Mouse (Mus musculus) forebrain, postnatal 0 days (tissue): Measurements from ENCODE around the gene Shroom3. TPM values are rescaled to one million over a fixed set of nuclear protein-coding genes. Genes with fewer than 3 reads are reported as not detected.
A peak's percentile ranks its signal among the peaks of the same experiment; 100 is the strongest.

Source experiments
- ATAC-seq: fragments of 200-750 bp; cut with Nextera tagmentation; 2 replicates; pipeline ENCODE4 v1.8.0; 2017; ENCODE audit warnings: mild to moderate bottlenecking, moderate library complexity
- DNase-seq: peaks from one replicate; pipeline ENCODE4 v3.0.0-alpha.2; 2015
- H3K27ac ChIP-seq: fragments of 300-500 bp; sonication (generic); 2 replicates; pipeline ENCODE4 v1.5.1; 2014; ENCODE audit warnings: low read depth, mild to moderate bottlenecking, antibody characterized with exemption, low read length, moderate library complexity, mixed read lengths
- H3K27me3 ChIP-seq: fragments of 300-500 bp; sonication (generic); 2 replicates; pipeline ENCODE4 v1.6.1; 2014; ENCODE audit warnings: mild to moderate bottlenecking, low read length, mixed read lengths; ENCODE audit not compliant: insufficient read depth
- H3K36me3 ChIP-seq: fragments of 300-500 bp; sonication (generic); 2 replicates; pipeline ENCODE4 v1.6.1; 2014; ENCODE audit warnings: mild to moderate bottlenecking, moderate library complexity; ENCODE audit not compliant: insufficient read depth
- H3K4me1 ChIP-seq: fragments of 300-500 bp; sonication (generic); 2 replicates; pipeline ENCODE4 v1.6.1; 2014; ENCODE audit warnings: antibody characterized with exemption; ENCODE audit not compliant: insufficient read depth
- H3K4me2 ChIP-seq: fragments of 300-500 bp; sonication (generic); 2 replicates; pipeline ENCODE4 v1.6.1; 2014; ENCODE audit warnings: low read depth, mild to moderate bottlenecking, moderate library complexity
- H3K4me3 ChIP-seq: fragments of 300-500 bp; sonication (generic); 2 replicates; pipeline ENCODE4 v1.5.1; 2014; ENCODE audit warnings: low read depth, low read length, mixed read lengths
- H3K9ac ChIP-seq: fragments of 300-500 bp; sonication (generic); 2 replicates; pipeline ENCODE4 v1.6.1; 2014; ENCODE audit warnings: mild to moderate bottlenecking
- H3K9me3 ChIP-seq: fragments of 300-500 bp; sonication (generic); 2 replicates; pipeline ENCODE4 v1.6.1; 2016; ENCODE audit warnings: low read length
- CTCF ChIP-seq: sonication (generic); IDR thresholded peaks from 2 replicates; pipeline ENCODE4 v1.5.1; 2016; ENCODE audit warnings: antibody characterized with exemption, control low read depth, low read depth
- WGBS: fragments of 180-500 bp; shearing (Covaris S2); extraction: QIAGEN DNeasy Blood & Tissue Kit; methylation state at CpG from one replicate; pipeline ENCODE4 v1.1.7; 2014; 5-methylcytosine and 5-hydroxymethylcytosine counted together
- polyA plus RNA-seq: library from polyadenylated mRNA; unstranded; fragments of >200 nt; fragmentation: Nextera tagmentation; extraction: Ambion mirVana; gene quantifications from 2 replicates; pipeline ENCODE4 v1.2.1, GENCODE M21; 2015
- total RNA-seq: library from RNA; depleted of rRNA; stranded (reverse); fragments of >200 nt; gene quantifications from 2 replicates; pipeline ENCODE4 v1.2.3, GENCODE M21; 2014

Shroom3 gene
- total and polyA plus RNA-seq, 2 experiments from 2014 or later, result 0.91 to 5.8 TPM

GRCm38 (mm10) chr5:92998494-92999016, 315.3 kb downstream of the Shroom3 start:
- 54% methylated on average over 5 of the region's 5 CpGs for WGBS
- Histone ChIP-seq H3K27ac (no peak overlapping the region), H3K9ac (no peak overlapping the region), H3K36me3 (no peaks in the 10 kb centered on the region), H3K9me3 (no peaks in the 10 kb centered on the region), H3K4me3 (no peak overlapping the region), H3K27me3 (no peaks in the 10 kb centered on the region), H3K4me2 (no peak overlapping the region), H3K4me1 (no peaks in the 10 kb centered on the region)
- ATAC-seq, result no peak
- no peak for DNase-seq
- TF ChIP-seq CTCF, result no peak

- Histone ChIP-seq H3K27ac (no peak overlapping the region), H3K4me1 (no peaks in the 10 kb centered on the region), H3K4me3 (no peak overlapping the region), H3K27me3 (no peaks in the 10 kb centered on the region), H3K9me3 (no peaks in the 10 kb centered on the region), H3K4me2 (no peak overlapping the region), H3K9ac (no peak overlapping the region), H3K36me3 (no peaks in the 10 kb centered on the region)
- no peak for TF ChIP-seq CTCF
- WGBS, result 84% methylated on average over 6 of the region's 6 CpGs
- DNase-seq (no peak), ATAC-seq (no peak)
Observed at GRCm38 (mm10) chr5:93000060-93000459, 316.8 kb downstream of the Shroom3 start.

GRCm38 (mm10) chr5:93000774-93001757, 317.8 kb downstream of the Shroom3 start:
- Histone ChIP-seq H3K36me3 (no peaks in the 10 kb centered on the region), H3K4me2 (no peak overlapping the region), H3K4me1 (no peaks in the 10 kb centered on the region), H3K9me3 (no peaks in the 10 kb centered on the region), H3K27ac (no peak overlapping the region; the same call in 1 of the 2 replicates), H3K9ac (no peak overlapping the region), H3K27me3 (no peaks in the 10 kb centered on the region), H3K4me3 (no peak overlapping the region)
- WGBS, result 78% methylated on average over 17 of the region's 17 CpGs
- ATAC-seq (peak; percentile 38; the same call in 1 of the 2 replicates), DNase-seq (no peak)
- TF ChIP-seq CTCF, result no peak

GRCm38 (mm10) chr5:93002615-93003014, 319.4 kb downstream of the Shroom3 start:
- ATAC-seq (no peak), DNase-seq (no peak)
- Histone ChIP-seq H3K27ac (no peak overlapping the region), H3K27me3 (no peaks in the 10 kb centered on the region), H3K36me3 (no peaks in the 10 kb centered on the region), H3K4me3 (no peak overlapping the region), H3K4me1 (no peaks in the 10 kb centered on the region), H3K9me3 (no peaks in the 10 kb centered on the region), H3K9ac (no peak overlapping the region), H3K4me2 (no peak overlapping the region)
- no peak for TF ChIP-seq CTCF
- 95% methylated on average over 2 of the region's 2 CpGs for WGBS

GRCm38 (mm10) chr5:93005229-93005814, 322.1 kb downstream of the Shroom3 start:
- TF ChIP-seq CTCF, result no peak
- Histone ChIP-seq H3K9ac (no peak overlapping the region), H3K4me2 (peak overlapping the region; percentile 29), H3K36me3 (no peaks in the 10 kb centered on the region), H3K27ac (no peak overlapping the region), H3K27me3 (no peaks in the 10 kb centered on the region), H3K4me3 (no peak overlapping the region), H3K4me1 (no peaks in the 10 kb centered on the region), H3K9me3 (no peaks in the 10 kb centered on the region)
- DNase-seq, result no peak
- 15% methylated on average over 20 of the region's 20 CpGs for WGBS
- no peak for ATAC-seq

- DNase-seq (no peak), ATAC-seq (peak; percentile 78)
- H3K4me1 ChIP-seq, result no peaks in the 10 kb centered on the region
- no peak for TF ChIP-seq CTCF
- 43% methylated on average over 14 of the region's 14 CpGs for WGBS
- H3K27me3 ChIP-seq, result no peaks in the 10 kb centered on the region
- H3K9me3 ChIP-seq, result no peaks in the 10 kb centered on the region
- no peak overlapping the region for H3K27ac ChIP-seq
- no peak overlapping the region for H3K4me3 ChIP-seq
- no peaks in the 10 kb centered on the region for H3K36me3 ChIP-seq
- no peak overlapping the region for H3K9ac ChIP-seq
- peak overlapping the region; percentile 29 for H3K4me2 ChIP-seq
Observed at GRCm38 (mm10) chr5:93005815-93006341, 322.6 kb downstream of the Shroom3 start.
